Mouse (Mus musculus): ENCODE data around the gene Ipmk. TPM values are rescaled to one million over a fixed set of nuclear protein-coding genes. Genes with fewer than 3 reads are reported as not detected.
"Not testable (repeated sequence)": the region's sequence is repeated elsewhere in the genome, so short reads cannot be mapped to it uniquely, and the experiment has no call there.

Ipmk gene
- polyA plus RNA-seq, 1 experiment, result 9.8 TPM

GRCm38 (mm10) chr10:71373706-71374105, 26.1 kb downstream of the Ipmk start:
- 92% methylated on average over 11 of the region's 11 CpGs for WGBS
- H3K27me3 ChIP-seq (ENCODE audit: control insufficient read depth, insufficient read depth, low read length), result no peaks in the 10 kb centered on the region
- no peak for DNase-seq
- H3K4me3 ChIP-seq (ENCODE audit: control insufficient read depth, insufficient read depth, low read length), result no peak overlapping the region
- H3K36me3 ChIP-seq (ENCODE audit: control insufficient read depth, insufficient read depth, low read length), result peaks cover 19% of the 10 kb centered on the region; the same call in 1 of the 2 replicates
- no peaks in the 10 kb centered on the region for H3K4me1 ChIP-seq (replicated peaks; ENCODE audit: control insufficient read depth, insufficient read depth, low read length)
- no peak overlapping the region for H3K27ac ChIP-seq (ENCODE audit: control insufficient read depth, insufficient read depth, low read length)
- TF ChIP-seq POLR2A (IDR thresholded peaks at IDR 0.05; ENCODE audit: control insufficient read depth, extremely low read depth, insufficient read depth, low read length, poor library complexity), result no peak
- TF ChIP-seq CTCF (IDR thresholded peaks at IDR 0.05; ENCODE audit: borderline replicate concordance, control insufficient read depth, extremely low read depth, insufficient read depth, low read length, poor library complexity), result no peak

GRCm38 (mm10) chr10:71376014-71376413, 28.5 kb downstream of the Ipmk start:
- Histone ChIP-seq H3K4me1 (replicated peaks; ENCODE audit: control insufficient read depth, insufficient read depth, low read length) (no peaks in the 10 kb centered on the region), H3K4me3 (ENCODE audit: control insufficient read depth, insufficient read depth, low read length) (no peak overlapping the region), H3K27me3 (ENCODE audit: control insufficient read depth, insufficient read depth, low read length) (no peaks in the 10 kb centered on the region), H3K36me3 (ENCODE audit: control insufficient read depth, insufficient read depth, low read length) (peaks cover 19% of the 10 kb centered on the region; the same call in 1 of the 2 replicates), H3K27ac (ENCODE audit: control insufficient read depth, insufficient read depth, low read length) (no peak overlapping the region)
- no peak for TF ChIP-seq POLR2A (IDR thresholded peaks at IDR 0.05; ENCODE audit: control insufficient read depth, extremely low read depth, insufficient read depth, low read length, poor library complexity)
- no peak for TF ChIP-seq CTCF (IDR thresholded peaks at IDR 0.05; ENCODE audit: borderline replicate concordance, control insufficient read depth, extremely low read depth, insufficient read depth, low read length, poor library complexity)
- no peak for DNase-seq
- 94% methylated on average over 6 of the region's 6 CpGs for WGBS

- no peak overlapping the region for H3K27ac ChIP-seq (ENCODE audit: control insufficient read depth, insufficient read depth, low read length)
- WGBS, result 95% methylated on average over 7 of the region's 7 CpGs
- H3K27me3 ChIP-seq (ENCODE audit: control insufficient read depth, insufficient read depth, low read length), result no peaks in the 10 kb centered on the region
- no peak overlapping the region for H3K4me3 ChIP-seq (ENCODE audit: control insufficient read depth, insufficient read depth, low read length)
- no peaks in the 10 kb centered on the region for H3K4me1 ChIP-seq (replicated peaks; ENCODE audit: control insufficient read depth, insufficient read depth, low read length)
- TF ChIP-seq POLR2A (IDR thresholded peaks at IDR 0.05; ENCODE audit: control insufficient read depth, extremely low read depth, insufficient read depth, low read length, poor library complexity) (no peak), CTCF (IDR thresholded peaks at IDR 0.05; ENCODE audit: borderline replicate concordance, control insufficient read depth, extremely low read depth, insufficient read depth, low read length, poor library complexity) (no peak)
- DNase-seq, result no peak
- H3K36me3 ChIP-seq (ENCODE audit: control insufficient read depth, insufficient read depth, low read length), result peaks cover 13% of the 10 kb centered on the region; the same call in 1 of the 2 replicates
Observed at GRCm38 (mm10) chr10:71380406-71380805, 32.8 kb downstream of the Ipmk start.

- Histone ChIP-seq H3K4me1 (replicated peaks; ENCODE audit: control insufficient read depth, insufficient read depth, low read length) (no peaks in the 10 kb centered on the region), H3K27me3 (ENCODE audit: control insufficient read depth, insufficient read depth, low read length) (no peaks in the 10 kb centered on the region), H3K4me3 (ENCODE audit: control insufficient read depth, insufficient read depth, low read length) (no peak overlapping the region), H3K36me3 (ENCODE audit: control insufficient read depth, insufficient read depth, low read length) (peaks cover 13% of the 10 kb centered on the region; the same call in 1 of the 2 replicates), H3K27ac (ENCODE audit: control insufficient read depth, insufficient read depth, low read length) (no peak overlapping the region)
- DNase-seq, result no peak
- 98% methylated on average over 29 of the region's 29 CpGs for WGBS
- TF ChIP-seq POLR2A (IDR thresholded peaks at IDR 0.05; ENCODE audit: control insufficient read depth, extremely low read depth, insufficient read depth, low read length, poor library complexity), result no peak
- TF ChIP-seq CTCF (IDR thresholded peaks at IDR 0.05; ENCODE audit: borderline replicate concordance, control insufficient read depth, extremely low read depth, insufficient read depth, low read length, poor library complexity), result no peak
Observed at GRCm38 (mm10) chr10:71381471-71382033, 34.0 kb downstream of the Ipmk start.

- TF ChIP-seq CTCF (IDR thresholded peaks at IDR 0.05; ENCODE audit: borderline replicate concordance, control insufficient read depth, extremely low read depth, insufficient read depth, low read length, poor library complexity) (no peak), POLR2A (IDR thresholded peaks at IDR 0.05; ENCODE audit: control insufficient read depth, extremely low read depth, insufficient read depth, low read length, poor library complexity) (no peak)
- Histone ChIP-seq H3K27ac (ENCODE audit: control insufficient read depth, insufficient read depth, low read length) (no peak overlapping the region), H3K27me3 (ENCODE audit: control insufficient read depth, insufficient read depth, low read length) (no peaks in the 10 kb centered on the region), H3K4me1 (replicated peaks; ENCODE audit: control insufficient read depth, insufficient read depth, low read length) (no peaks in the 10 kb centered on the region), H3K36me3 (ENCODE audit: control insufficient read depth, insufficient read depth, low read length) (peaks cover 8% of the 10 kb centered on the region; the same call in 1 of the 2 replicates), H3K4me3 (ENCODE audit: control insufficient read depth, insufficient read depth, low read length) (no peak overlapping the region)
- 94% methylated on average over 7 of the region's 7 CpGs for WGBS
- DNase-seq, result no peak
Observed at GRCm38 (mm10) chr10:71382109-71382508, 34.5 kb downstream of the Ipmk start.

GRCm38 (mm10) chr10:71382858-71383551, 35.4 kb downstream of the Ipmk start:
- 95% methylated on average over 8 of the region's 8 CpGs for WGBS
- H3K4me3 ChIP-seq (ENCODE audit: control insufficient read depth, insufficient read depth, low read length), result no peak overlapping the region
- no peaks in the 10 kb centered on the region for H3K4me1 ChIP-seq (replicated peaks; ENCODE audit: control insufficient read depth, insufficient read depth, low read length)
- peaks cover 5% of the 10 kb centered on the region; the same call in 1 of the 2 replicates for H3K36me3 ChIP-seq (ENCODE audit: control insufficient read depth, insufficient read depth, low read length)
- no peak for DNase-seq
- no peaks in the 10 kb centered on the region for H3K27me3 ChIP-seq (ENCODE audit: control insufficient read depth, insufficient read depth, low read length)
- H3K27ac ChIP-seq (ENCODE audit: control insufficient read depth, insufficient read depth, low read length), result no peak overlapping the region
- TF ChIP-seq CTCF (IDR thresholded peaks at IDR 0.05; ENCODE audit: borderline replicate concordance, control insufficient read depth, extremely low read depth, insufficient read depth, low read length, poor library complexity), result no peak
- TF ChIP-seq POLR2A (IDR thresholded peaks at IDR 0.05; ENCODE audit: control insufficient read depth, extremely low read depth, insufficient read depth, low read length, poor library complexity), result no peak

GRCm38 (mm10) chr10:71383552-71383924, 36.0 kb downstream of the Ipmk start:
- WGBS, result 88% methylated on average over 6 of the region's 6 CpGs
- not testable (repeated sequence) for H3K4me3 ChIP-seq (ENCODE audit: control insufficient read depth, insufficient read depth, low read length); DNase-seq; H3K27ac ChIP-seq (ENCODE audit: control insufficient read depth, insufficient read depth, low read length); H3K36me3 ChIP-seq (ENCODE audit: control insufficient read depth, insufficient read depth, low read length); H3K4me1 ChIP-seq (replicated peaks; ENCODE audit: control insufficient read depth, insufficient read depth, low read length); H3K27me3 ChIP-seq (ENCODE audit: control insufficient read depth, insufficient read depth, low read length)
